Mouse (Mus musculus): ENCODE measurements around the gene Nlgn1.

GRCm38 (mm10) chr3:25688789-25689464 is 643.3 kb downstream of the Nlgn1 start:
- TF ChIP-seq POLR2A (IDR thresholded peaks at IDR 0.05; ENCODE audit: insufficient read depth, low read depth, low read length) (no peak), CTCF (IDR thresholded peaks at IDR 0.05) (no peak), EP300 (IDR thresholded peaks at IDR 0.05; ENCODE audit: insufficient read depth, low read depth, low read length) (no peak)
